Mouse (Mus musculus) ES-Bruce4 (cell line): Measurements from ENCODE around the gene Nfasc.

Experiments used
- CTCF ChIP-seq: IDR thresholded peaks from one replicate; pipeline ENCODE4 v1.8.1; 2011; ENCODE audit warnings: low read depth, low read length
- EP300 ChIP-seq: IDR thresholded peaks from 2 replicates; pipeline ENCODE4 v1.6.1; 2011; ENCODE audit warnings: low read depth, low read length; ENCODE audit not compliant: insufficient read depth
- POLR2A ChIP-seq: IDR thresholded peaks from one replicate; pipeline ENCODE4 v1.8.1; 2011; ENCODE audit warnings: low read length; ENCODE audit not compliant: insufficient read depth

DNA sequence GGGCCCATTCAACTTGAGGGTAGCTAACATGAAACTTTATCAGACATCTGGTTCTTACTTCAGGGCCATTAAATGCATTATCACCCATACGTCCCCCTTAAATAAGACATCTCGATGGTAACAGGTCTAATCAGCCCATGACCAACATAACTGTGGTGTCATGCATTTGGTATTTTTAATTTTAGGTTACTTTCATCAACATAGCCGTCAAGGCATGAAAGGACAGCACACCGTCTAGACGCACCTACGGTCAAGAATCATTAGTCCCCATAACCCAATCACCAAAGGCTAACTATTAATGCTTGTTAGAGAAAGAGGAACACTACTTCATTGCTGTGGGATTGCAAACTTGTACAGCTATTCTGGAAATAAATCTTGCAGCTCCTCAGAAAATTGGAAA is 49.5 kb upstream of the Nfasc start:
- TF ChIP-seq POLR2A: no peak
- no peak for TF ChIP-seq CTCF
- no peak for TF ChIP-seq EP300
